Mouse (Mus musculus) monocyte, adult 2 months (primary cell): ENCODE results near the gene Pcdh15.

Experiments used
- DNase-seq, 2 experiments: peaks; one replicate each; pipeline ENCODE4 v3.0.0; 2022; ENCODE audit warnings: low spot score in 2 of 2, low read depth in 1 of 2

Pcdh15 gene

GRCm38 (mm10) chr10:73936121-73936520, 837.0 kb downstream of the Pcdh15 start:
- no peak for DNase-seq

DNA sequence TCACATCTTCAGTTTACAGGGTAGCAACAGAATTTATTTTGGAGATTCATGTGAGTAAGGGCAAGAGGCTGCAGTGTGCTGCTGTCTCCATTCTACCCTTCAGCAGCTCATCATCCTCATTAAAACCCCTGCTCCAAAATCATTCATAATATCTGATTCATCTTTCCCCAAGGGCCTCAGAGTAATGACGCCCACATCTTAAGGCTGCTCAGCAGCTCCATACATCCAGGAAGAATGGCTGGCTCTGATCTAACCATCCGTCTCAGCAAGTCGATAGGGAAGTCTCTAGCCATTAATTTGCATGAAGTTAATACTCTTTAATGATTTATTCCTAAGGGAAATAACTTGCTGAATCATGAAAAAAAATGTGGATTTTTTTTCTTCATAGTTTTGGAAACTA, 839.8 kb downstream of the Pcdh15 start:
- no peak for DNase-seq

DNA sequence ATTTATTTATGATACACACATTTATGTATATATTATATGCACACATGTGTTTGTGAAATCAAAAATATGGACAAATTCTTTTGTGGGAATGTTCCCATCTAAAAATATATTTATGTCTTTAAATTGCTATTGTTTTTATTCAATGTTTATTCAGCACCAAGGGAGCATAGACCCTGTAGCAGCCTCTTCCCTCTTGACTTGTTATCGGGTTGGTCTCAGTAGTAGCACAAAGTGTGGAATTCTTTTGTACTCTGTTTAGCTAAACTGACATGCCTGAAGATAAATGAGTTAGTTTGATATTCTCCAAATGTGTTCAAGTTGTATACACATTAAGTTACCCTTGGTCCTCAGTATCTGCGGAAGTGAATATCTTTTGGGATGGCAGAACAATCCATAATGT, 848.7 kb downstream of the Pcdh15 start:
- DNase-seq, result no peak

DNA sequence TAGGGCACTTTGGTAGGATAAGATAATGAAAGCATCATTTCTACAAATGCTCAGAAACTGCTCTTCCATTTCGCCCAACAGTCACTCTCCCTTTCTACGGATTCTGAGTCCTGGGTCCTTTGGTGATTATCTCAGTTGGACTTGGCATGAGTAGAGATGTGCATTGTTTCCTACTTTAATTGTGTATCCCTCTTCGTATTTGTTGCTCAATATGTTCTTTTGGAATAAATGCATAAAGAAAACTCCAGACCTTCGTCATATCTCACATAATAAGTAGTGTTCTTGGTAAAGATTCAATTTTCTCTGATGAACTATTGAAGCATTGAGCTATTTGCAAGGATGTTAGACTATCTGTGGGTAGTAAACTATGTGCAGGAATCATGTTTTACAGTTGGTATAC, 854.2 kb downstream of the Pcdh15 start:
- no peak for DNase-seq

GRCm38 (mm10) chr10:73984057-73984456, 884.9 kb downstream of the Pcdh15 start:
- no peak for DNase-seq

GRCm38 (mm10) chr10:74008836-74009235, 909.7 kb downstream of the Pcdh15 start:
- DNase-seq, result no peak

DNA sequence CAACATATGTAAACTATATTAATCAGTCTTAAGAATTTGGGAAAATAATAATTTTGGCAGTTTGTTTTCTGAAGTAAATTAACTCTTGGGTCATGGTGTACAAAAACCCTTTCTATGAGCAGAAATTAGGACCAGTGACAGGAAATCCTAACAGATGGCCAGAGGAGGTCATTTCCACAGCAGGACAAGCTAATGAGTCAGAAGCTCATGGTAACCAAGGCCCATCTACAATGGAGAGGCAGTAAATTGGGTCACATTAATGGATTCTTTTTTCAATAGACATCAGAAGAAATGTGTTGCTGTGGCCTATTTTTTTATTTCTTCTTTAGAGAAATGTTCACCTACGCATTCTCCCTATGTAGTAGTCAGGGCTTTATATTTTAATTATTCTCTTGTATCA, 923.9 kb downstream of the Pcdh15 start:
- DNase-seq, result no peak

GRCm38 (mm10) chr10:74053059-74053458, 953.9 kb downstream of the Pcdh15 start:
- DNase-seq, result no peak

GRCm38 (mm10) chr10:74086653-74087052, 987.5 kb downstream of the Pcdh15 start:
- no peak for DNase-seq

GRCm38 (mm10) chr10:74098296-74098695, 999.2 kb downstream of the Pcdh15 start:
- no peak for DNase-seq

GRCm38 (mm10) chr10:74114107-74114506, 1015.0 kb downstream of the Pcdh15 start:
- no peak for DNase-seq

- DNase-seq, result no peak
Measured at GRCm38 (mm10) chr10:74116817-74117216, 1017.7 kb downstream of the Pcdh15 start.

- DNase-seq, result no peak
Measured at GRCm38 (mm10) chr10:74123421-74123820, 1024.3 kb downstream of the Pcdh15 start.

GRCm38 (mm10) chr10:74129192-74129591, 1030.0 kb downstream of the Pcdh15 start:
- no peak for DNase-seq

DNA sequence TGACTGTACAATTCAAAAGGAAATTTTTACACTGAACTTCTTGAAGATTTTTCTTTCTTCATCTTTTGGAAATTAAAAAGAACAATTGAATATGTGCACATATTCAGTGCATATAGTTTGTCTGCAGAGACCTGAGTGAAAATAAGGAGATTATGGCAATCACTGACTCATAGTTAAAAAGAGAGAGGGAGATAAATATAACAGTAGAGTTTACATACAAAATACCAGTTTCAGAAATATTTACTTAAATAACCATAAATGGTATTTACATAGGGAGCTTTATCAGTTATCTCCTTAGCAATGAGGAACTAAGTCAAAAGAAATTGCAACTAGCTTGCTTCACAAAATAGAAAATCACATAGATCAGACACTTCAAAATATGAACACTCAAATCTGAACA, 1030.5 kb downstream of the Pcdh15 start:
- DNase-seq, result no peak

GRCm38 (mm10) chr10:74130805-74131204, 1031.7 kb downstream of the Pcdh15 start:
- no peak for DNase-seq

DNA sequence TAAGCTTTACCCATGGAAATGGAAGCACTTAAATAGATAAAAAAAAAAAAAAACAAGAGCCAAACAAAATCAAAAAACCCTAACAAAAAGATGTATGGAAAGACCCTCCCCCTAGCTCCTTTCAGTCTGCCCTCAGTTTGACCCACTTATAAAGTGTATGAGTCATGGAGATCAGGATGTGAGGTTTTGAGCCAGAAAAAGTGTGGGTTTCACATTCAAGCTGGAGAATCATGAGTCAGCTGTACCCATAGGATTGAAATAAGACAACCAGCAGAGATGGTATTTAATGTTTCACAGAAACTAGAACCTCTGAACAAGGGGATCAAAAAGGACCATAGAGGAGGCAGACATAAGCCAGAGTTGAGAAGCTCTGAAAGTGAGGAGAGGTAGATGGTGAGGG, 1048.8 kb downstream of the Pcdh15 start:
- no peak for DNase-seq

- DNase-seq, result no peak
Measured at GRCm38 (mm10) chr10:74181921-74182320, 1082.8 kb downstream of the Pcdh15 start.

DNA sequence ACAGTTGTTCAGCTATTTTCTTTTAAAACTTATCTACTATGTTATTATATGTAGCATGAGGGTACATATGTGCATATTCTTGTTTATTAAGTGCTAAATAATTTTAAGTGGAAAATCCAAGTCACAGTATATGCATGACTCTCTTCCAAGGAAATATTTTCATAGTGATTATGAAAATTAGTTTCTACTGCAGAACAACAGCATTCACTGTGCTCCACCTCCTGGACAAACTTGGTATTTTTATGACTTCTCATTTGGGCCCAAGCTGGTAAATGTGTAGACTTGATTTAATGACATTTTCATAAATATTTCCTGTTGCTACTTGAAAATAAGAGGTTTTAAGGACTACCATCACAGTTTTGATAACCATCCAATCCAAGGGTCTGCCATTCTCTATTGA, 1104.5 kb downstream of the Pcdh15 start:
- DNase-seq, result no peak

- no peak for DNase-seq
Measured at GRCm38 (mm10) chr10:74217268-74217667, 1118.1 kb downstream of the Pcdh15 start.

GRCm38 (mm10) chr10:74220439-74220838, 1121.3 kb downstream of the Pcdh15 start:
- no peak for DNase-seq

DNA sequence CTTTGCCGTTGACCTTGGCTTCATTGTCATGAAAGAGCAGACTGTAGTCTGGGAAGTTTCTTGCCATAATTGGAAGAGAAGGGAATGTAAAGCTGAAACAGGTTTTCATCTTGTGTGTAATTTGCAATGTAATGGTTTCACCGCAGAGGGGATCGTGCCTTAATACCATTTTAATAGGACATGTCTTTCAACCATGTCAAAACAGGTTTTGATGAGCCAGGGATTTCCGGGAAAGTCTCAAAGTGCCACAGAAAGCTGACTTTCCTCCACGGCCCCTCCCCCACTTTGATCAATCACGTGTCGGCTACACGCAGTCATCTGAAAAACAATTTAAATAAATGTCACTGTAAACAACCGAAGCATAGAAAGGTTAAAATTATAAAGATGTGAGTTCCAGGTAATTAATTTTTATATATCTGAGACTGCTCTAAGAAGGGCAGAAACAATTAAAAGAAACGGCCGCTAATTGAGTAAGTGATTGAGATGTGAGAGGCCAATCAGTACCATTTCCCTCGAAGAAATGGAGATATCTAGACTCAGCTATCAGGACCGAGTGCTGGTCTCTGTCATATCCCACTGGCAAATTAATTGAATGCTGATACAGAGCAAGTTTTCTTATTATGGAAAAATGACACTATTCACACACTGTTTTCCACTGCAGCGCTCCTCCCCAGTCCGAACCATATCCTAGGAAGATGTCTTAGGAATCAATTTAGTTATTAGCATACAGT, 1158.7 kb downstream of the Pcdh15 start:
- DNase-seq, result no peak

DNA sequence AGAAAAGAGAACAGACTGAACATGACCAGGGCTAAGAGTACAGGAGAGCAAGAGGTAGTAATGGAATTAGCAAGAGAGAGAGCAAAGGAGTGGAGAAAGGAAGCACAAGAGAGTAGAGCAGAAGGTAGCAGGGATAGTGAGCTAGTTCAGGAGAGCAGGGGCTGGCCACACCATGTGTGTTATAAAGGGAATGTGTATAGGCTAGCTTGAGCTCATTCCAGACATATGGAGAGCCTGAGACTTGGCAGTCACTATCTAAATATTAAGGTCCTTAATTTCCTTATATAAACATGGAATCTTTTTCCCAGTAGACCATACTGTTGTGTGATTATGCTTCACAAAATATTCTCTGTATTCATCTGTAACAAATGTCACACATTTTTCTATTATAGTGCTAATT, 1159.5 kb downstream of the Pcdh15 start:
- DNase-seq, result no peak
